Mouse (Mus musculus): ENCODE measurements at regions not wholly inside any gene's neighbourhood (a gene's known extent, or its start where the extent isn't known, plus 50 kb on each side); places are given as distances from the start of the nearest gene placed in this dataset.

DNA sequence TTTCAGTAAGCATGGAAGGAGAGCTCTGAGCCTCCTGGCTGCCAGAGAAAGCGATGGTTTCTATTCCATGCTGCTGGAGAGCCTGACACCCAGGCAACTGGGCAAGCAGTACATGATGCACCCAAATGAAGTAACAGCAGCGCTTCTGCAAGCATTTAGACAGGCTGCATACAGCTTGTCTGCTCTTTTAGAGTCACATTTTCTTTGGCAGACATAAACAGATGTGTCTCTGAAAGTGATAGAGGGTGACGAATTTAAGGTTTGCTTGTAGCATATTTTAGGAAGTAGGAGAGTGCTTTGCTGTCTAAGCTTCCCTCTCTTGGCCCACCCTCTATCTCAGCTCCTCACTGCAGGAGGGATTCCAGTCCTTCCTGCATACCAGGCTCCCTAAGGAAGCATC is 384.0 kb upstream of the Klhl29 start:
- TF ChIP-seq EP300 (IDR thresholded peaks at IDR 0.05; ENCODE audit: insufficient read depth, low read depth, low read length) = no peak
- no peak for TF ChIP-seq CTCF (IDR thresholded peaks at IDR 0.05)
- no peak for TF ChIP-seq POLR2A (IDR thresholded peaks at IDR 0.05; ENCODE audit: insufficient read depth, low read depth, low read length)

All from heart, adult 2 months (tissue).